Mouse (Mus musculus): ENCODE measurements around the gene Porcn.

Porcn gene

DNA sequence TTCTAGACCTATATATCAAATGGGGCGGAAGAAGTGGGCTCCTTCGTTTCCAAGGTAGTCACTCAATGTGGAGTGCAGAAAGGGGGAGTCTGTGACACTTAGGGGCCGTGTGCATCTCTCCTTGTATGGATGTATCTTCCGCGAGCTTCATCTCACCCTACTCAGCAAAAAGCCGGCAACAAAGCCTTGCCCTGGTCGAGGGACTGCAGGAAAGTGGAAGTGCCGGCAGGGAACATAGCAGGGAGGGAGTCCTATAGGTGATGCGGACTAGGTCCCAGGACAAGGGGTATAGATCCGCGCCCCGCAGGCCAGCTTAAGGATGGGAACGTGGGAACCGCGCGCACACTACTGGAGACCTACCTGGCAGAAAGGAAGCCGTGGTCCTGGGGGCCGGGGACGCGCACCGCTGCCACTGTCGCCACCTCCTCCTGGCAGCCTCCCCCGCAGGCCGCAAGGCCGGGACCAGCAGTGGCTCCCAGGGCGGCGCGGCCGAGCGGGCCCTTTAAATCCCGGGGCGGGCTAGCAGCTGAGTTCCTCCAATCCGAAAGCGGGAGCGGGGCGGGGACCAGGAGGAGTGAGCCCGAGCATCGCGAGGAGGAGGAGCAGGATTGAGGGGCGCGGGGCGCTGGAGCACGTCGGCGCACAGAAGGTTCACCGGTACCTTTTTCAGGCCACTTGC is at the start of gene Porcn:
Gene Porcn (minus strand): TSS at position 511 of the 679 bp plus-strand sequence.
- DNase-seq (ENCODE audit: low spot score) = peak; percentile 81

DNA sequence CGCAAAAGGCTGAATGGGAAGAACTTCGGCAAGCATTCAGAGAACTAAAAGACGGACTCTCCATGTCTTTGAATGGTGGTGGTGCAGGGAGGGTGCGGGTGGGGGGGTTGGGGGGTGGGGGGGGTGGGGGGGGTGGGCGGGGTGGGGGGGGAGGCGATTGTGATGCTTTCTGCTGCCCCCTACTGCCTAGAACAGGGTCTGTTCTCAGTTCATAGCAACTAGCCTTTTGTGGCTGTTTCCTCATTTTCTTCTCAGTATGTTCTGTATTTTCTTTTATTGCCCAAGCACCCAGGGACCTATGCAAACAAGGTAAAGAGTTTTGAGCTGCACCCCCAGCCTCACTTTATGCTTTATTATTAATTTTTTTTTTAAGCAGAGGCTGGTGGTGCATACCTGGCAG is 49.5 kb upstream of the Porcn start:
- DNase-seq (ENCODE audit: low spot score) = no peak

DNA sequence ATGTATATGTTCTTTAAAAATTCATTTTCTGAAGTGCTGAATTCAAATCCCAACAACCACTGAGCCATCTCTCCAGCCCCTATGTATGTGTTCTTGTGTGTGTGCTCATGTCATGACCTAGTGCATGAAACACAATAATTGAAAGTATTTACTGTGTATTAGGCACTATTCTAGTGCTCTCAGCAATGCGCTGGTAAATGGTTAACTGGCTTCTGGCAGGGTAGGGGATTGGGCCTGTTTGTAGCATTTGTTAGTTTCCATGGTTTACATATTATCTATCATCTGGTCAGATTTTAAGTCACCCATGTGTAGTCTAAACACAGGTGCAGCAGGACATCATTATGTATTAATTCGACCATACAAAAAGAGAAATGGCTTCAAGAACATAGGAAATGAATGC is 47.4 kb upstream of the Porcn start:
- DNase-seq (ENCODE audit: low spot score) = no peak

DNA sequence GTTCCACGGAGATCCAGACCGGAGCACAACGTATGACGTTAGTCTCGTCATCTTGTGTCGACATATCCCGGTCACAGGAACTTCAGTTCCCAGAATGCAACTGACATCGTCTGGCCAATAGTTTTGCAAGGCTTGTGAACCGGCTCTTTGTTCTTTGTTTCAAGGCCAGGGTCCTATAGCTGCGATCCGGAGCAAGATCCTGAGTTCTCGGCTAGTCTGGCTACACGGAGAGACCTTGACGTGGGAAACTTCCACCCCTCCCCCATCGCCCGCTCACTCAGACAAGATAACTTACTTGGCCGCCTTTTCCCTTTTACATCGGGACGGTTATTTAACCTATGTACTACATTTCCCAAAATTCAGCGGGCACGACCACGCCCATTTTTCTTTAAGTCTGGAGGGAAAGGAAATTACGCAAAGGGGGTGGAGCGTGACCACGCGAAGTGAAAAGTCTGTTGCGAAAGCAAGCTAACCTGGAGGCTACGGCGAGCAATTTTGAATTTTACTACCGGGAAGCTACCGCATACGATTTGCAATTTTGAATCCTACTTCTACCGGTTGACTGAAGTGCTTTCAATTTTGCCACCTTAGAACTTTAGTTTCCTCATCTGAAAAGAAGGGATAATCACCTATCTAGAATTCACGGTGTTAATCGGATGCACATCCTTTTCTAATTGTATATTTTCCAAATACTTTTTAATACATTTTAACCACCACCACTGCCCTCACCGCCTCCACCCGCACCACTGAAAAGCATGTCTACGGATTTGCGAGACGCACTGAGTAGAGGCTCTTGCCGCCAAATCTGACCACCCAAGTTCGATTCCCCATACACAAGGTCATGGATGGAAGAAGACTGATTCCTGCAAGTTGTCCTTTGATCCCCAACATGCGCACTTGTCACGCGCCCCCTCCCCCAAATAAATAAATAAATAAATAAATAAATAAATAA is 46.3 kb upstream of the Porcn start, which contains the start of gene Ftsj1:
Gene Ftsj1 (minus strand): TSS at position 73 of the 952 bp plus-strand sequence.
- DNase-seq (ENCODE audit: low spot score) = peak; percentile 88

DNA sequence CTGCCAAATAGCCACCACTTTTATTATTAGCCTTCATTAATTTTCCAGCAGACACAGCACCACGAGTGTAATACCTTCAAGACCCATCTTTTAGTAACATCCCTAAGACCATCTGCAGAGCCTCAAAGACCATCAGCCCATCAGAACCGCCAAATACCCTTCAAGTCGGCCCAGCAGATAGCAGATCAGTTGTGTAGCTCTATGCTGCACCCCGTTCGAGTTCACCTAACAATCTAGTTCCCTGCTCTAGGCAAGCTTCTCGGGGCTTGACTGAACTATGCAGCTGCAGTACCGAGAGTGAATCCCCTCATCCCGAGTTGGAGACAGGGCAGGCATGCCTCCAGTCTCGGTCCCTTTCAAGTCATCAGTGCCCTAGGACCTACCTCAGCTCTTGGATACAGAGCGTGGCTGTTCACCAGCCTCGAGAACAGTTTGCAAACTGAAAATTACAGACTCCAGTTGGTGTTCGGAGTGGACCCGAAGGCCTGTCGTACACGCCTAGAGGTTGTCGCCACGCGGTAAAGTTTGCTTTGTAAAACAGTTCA is 45.5 kb upstream of the Porcn start:
- DNase-seq (ENCODE audit: low spot score) = no peak

DNA sequence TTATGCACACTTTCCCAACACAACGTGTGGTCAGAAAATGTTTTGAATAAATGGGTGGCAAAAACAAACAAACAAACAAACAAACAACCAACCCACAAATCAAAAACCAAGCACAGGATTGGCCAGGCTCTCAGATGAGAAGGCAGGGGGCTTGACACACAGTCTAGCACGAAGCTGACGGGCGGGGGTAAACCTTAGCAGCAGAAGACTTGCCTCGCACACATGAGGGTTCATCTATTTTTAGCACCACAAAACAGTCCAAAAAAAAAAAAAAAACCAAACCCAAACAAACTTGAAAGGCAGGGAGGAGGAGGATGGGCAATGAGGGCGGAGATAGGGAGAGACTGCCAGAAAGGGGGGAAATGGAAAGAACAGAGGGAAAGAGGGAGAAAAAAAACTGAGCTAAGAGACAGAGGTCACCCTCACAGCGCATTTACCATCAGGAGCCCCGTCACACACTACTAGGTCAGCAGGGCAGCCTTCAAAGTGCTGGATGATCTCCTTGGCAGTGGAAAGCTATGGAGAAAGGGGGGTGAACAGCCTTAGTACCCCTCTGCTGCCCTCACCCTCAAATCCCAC is 42.3 kb upstream of the Porcn start:
- no peak for DNase-seq (ENCODE audit: low spot score)

DNA sequence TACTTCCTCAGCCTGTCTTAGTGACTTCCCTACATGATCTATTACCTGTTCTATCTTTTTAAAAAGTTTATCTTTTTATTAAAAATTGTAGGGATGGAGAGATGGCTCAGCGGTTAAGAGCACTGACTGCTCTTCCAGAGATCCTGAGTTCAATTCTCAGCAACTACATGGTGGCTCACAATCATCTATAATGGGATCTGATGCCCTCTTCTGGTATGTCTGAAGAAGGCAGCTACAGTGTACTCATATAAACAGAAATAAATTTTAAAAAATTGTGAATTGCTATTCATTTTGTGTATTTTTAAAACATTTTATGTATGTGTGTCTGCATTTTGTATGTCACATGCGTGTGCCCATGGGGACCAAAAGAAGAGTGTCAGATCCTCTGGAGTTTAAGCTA is 41.4 kb upstream of the Porcn start:
- DNase-seq (ENCODE audit: low spot score) = no peak

DNA sequence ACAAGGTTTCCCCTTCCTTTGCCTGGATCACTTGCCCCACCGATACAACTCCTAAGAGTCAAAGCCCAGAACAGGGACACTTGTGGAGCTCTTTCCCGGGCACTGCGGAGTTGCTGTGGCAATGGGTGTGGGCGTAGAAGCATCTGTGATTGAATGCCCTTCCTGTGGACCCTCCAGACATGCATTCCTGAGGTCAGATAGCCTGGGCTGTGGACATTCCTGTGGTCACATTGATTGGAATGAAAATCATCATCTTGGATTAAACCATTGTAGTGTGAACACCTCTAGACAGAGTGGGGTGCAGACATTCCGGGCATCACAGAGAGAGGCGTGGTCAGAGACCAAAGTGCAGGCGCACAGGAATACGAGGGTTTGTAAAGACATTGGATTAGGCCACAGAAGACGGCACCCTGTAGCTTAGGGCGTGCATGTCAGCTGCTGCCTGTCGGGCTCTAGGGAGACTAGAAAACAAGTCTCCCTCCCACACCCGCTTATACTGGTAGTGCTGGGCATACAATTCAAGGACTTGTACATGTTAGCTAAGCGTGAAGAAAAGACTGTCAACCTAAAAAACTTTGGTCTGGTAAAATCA is 32.6 kb upstream of the Porcn start:
- no peak for DNase-seq (ENCODE audit: low spot score)

DNA sequence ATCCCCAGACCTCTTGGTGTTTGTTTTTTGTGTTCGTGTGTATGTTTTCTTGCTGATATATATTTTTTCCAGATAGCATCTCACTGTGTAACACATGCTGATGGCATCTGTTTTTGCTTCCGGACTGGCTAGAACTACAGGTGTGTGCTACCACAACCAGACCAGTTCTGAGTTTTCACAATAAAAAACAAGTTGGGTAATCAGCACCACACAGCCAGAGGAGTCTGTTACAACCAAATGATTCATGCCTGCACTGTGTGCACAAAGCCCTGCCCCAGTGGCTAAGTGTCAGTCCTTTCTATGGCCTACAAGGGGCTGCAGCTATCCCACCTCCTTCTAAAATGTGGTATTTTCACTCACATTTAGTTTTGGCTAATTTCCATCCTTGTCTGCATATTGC is 30.4 kb upstream of the Porcn start:
- no peak for DNase-seq (ENCODE audit: low spot score)

DNA sequence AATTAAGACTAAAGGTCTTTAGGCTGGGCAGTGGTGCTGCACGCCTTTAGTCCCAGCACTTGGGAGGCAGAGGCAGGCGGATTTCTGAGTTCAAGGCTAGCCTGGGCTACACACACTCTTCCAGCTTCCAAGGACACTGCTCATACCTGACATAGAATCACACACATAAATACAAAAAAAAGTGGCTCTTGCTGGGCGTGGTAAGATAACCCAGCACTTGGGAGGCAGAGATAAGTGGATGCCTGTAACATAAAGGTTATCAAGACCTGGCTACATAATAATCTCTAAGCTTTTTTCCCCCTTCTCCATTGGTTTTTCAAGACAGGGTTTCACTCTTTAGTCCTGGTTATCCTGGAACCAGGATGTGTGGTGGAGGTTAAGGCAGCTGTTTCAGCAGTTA is 27.3 kb upstream of the Porcn start:
- no peak for DNase-seq (ENCODE audit: low spot score)

DNA sequence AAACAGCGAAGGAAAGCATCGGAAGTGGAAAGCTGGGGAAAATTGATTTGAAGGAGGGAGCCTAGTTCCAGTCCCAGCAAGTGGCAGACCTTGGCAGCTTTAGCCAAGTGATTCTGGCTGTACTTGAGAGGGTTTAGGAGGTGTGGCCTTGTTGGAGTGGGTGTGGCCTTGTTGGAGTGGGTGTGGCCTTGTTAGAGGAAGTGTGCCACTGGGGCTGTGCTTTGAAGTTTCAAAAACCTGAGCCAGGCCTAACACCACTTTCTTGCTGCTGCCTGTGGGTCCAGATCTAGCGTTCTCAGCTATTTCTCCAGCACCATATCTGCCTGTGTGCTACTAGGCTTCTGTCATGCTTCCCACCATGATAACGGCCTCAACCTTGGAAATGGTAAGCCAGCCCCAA is 23.9 kb upstream of the Porcn start:
- no peak for DNase-seq (ENCODE audit: low spot score)

DNA sequence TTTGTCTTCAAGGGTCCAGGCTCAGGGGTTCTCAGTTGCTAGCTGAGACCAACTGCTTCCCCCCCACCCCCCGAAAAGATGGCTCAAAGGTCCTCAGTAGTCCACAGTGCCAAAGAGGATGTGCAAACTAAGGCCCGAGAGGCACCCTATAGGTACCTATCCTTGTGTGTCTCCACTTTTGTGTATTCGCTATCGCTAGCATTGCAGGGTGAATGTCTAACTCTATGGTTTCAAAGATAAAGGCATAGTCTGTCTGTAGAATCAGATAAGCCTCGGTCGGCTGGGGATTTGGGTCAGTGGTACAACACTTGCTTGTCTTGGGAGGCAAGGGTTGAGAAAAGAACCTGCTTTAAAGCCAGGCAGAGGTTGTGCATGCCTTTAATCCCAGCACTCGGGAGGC is 17.1 kb upstream of the Porcn start:
- DNase-seq (ENCODE audit: low spot score) = no peak

DNA sequence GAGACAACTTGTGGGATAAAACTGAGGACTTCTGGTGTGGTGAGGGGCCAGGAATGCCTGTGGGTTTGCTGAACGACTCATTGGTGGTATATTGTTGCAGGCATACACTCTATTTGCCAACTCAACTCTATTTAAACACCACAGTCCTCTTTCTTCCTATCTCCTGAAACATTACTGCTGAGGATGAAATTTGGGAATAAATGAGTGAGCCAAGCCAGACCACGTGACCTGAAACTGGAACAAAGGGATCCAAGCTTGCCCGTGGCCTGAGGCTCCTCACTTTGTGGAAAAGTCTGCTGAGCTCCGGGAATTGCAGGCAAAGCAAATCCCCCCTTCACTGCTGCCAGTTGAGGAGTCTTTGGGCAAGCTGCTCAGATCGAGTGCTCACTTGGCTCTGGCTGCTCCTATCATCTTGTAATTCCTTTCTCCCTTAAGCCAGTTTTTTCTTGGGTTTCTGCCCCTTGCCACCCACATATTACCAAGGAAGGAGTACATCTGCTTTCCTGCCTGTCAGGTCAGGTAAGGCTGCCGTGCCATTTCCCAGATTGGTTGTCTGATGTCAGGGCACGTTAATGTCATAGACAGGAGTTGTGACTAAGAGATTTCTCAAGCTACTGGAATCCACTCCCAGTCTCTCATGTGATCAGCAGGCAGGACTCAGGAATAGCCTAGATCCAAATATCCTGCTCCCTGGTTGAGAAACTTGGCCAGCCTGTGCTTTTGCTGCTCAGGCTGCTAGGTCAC is 16.5 kb upstream of the Porcn start:
- no peak for DNase-seq (ENCODE audit: low spot score)

DNA sequence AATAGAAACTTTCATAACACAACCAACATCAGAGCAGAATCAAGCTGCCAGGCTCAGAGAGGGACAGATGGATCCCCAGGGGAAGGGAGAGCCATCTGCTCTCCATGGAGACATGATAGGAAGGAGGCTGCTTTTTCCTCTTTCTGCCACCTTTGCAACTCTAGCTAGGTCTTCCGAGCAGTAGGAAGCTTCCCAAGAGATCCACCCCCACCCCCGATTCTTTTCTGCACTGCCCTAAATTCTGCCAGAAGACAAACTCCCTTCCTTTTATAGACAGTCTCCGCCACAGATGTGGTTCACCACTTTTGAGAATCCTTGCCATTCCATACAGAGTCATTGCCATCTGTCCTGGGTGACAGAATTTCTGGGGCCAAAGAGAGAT is 16.0 kb upstream of the Porcn start:
- no peak for DNase-seq (ENCODE audit: low spot score)

DNA sequence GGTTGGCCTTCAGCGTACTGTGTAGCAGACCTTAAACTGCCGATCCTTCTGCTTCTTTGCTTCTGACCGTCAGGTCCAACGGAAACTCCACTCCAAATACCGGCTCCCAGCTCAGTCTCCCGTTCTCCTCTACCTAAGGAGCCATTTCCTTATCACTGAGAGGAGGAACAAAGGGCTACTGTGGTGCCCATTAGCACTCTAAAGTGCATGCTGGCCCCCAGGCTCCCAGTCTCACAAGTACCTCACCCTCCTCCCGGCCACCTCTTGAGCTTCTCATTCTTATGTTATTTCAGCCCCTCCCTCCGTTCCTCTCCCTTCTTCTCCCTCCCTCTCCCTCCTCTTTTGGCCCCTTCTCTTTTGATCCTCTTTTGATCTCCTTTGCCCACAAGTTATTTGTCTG is 13.3 kb upstream of the Porcn start:
- DNase-seq (ENCODE audit: low spot score) = no peak

DNA sequence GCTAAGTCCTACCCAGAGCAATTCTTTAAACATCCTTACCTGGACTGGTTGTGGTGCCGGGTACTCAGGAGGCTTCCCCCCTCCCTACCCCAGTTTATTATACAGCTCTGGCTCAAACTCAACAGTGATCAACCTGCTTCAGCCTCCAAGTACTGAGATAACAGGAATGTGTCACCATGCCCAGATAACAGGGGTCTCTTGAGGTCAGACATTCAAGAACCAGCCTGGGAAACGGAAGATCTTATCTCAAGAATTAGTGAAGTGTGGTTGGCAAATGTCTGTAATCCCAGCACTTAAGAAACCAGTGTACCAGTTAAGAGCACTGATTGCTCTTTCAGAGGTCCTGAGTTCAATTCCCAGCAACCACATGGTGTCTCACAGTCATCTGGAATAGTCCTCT is 11.8 kb upstream of the Porcn start:
- DNase-seq (ENCODE audit: low spot score) = no peak

DNA sequence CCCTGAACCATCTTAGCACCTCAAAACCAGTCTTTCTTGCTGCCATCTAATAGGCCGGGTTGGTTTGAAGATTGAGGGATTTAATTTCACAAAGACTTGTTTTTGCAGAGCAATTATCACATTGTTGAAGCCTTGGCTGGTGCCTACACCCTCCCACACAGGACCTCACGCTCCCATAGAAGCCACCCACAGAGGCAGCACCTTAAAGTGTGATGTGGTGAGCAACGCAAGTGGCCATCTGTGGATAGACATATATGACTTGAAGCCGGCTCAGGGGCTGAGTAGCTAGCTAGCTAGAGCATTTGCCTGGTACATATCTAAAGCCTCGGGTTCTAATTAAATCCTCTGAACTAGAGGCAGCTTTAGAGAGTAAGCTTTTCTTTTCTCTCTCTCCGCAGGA is 11.1 kb upstream of the Porcn start:
- no peak for DNase-seq (ENCODE audit: low spot score)

DNA sequence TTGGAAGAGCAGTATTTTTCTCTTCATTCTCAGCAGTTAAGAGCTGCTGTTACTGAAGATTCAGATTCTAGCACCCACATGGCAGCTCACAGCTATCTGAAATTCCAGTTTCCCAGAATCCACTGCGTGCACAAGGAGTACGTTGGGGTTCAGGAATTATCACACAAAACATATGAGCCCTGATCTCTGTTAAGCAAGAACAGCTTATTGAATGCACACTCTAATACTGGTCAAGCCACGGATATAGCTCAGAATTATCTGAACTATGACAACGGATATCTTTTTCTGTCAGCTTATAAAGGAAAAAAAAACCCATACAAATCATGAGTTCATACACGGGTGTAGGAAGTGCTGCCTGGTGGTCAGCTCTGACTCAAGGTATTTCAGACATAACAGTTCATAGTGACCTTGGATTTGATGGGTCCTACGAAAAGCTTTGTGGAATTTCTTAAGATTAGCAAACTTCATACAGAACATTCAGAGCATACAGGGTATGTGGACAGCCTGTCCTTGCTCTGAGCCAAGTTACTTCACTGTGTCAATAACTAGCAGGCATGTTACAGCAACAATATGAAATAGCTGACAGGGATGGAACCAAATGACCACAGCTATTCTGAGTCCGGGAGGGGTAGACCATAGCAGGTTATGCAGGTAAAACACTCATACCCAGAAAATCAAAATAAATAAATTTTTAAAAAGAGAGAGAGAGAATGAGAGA is 5.3 kb upstream of the Porcn start:
- no peak for DNase-seq (ENCODE audit: low spot score)

DNA sequence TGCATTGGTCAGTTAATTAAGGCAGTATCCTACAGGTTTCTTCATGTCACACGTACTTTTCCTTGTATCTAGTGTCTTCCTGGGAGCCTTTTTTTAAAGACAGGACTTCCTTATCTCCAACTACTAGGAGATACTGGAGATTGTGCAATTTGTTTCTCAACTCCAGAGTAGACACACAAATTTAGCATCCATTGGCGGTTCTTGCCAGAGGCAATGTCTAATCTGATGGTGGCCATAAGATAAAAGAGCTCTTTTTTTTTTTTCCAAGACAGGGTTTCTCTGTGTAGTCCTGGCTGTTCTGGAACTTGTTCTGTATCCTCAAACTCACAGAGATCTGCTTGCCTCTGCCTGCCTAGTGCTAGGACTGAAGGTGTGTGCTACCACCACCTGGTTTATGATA is 3.4 kb upstream of the Porcn start:
- no peak for DNase-seq (ENCODE audit: low spot score)

DNA sequence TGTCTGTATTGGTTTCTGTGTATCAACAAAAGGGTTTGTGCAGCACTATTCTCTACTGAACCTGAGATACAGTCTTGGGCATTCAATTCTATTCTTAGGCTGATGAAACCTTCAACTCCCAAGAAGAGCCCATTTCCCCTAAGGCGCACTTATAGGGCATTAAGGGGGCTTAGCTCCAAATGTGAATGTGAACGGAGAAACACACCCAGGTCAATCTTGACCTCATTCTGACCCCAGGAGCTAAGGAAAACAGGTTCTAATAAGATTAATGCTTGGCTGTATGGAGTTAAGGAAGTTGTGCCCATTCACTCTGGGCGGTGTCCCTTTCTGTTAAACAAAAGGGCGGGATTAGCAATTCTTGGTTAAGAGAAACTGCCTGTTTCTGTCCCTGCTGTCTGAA is 899 bp upstream of the Porcn start:
- DNase-seq (ENCODE audit: low spot score) = no peak

DNA sequence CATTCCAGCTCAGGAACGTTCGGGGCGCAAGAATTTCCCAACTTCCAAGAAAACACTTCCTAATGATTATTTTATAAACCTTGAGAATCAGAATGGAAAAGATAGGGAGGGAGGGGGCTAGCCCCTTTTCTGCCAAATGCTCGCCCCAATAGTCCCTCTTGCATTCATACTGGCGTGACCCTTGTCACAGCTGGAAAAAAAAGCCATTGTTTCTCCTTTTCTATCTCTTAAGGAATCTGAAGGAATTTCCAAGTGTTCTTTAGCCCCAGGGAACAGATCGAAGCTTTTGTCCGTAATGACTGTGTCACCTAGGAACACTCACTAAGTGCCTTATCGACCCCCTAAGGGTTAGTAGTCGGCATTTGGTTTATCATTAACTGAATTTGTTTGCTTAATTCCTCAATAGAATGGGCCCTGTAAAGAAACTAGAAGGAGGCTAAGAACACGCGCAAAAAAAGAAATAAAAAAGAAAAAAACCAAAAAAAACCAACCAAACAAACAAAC is 421 bp upstream of the Porcn start:
- DNase-seq (ENCODE audit: low spot score) = no peak

All from lung, postnatal 25 days (tissue).